Mouse (Mus musculus): ENCODE data around the gene Gid8. TPM values are rescaled to one million over a fixed set of nuclear protein-coding genes. Genes with fewer than 3 reads are reported as not detected.

Gid8 gene
- total and polyA plus RNA-seq, 3 experiments: 15.6 to 44.1 (median 32.1) TPM

DNA sequence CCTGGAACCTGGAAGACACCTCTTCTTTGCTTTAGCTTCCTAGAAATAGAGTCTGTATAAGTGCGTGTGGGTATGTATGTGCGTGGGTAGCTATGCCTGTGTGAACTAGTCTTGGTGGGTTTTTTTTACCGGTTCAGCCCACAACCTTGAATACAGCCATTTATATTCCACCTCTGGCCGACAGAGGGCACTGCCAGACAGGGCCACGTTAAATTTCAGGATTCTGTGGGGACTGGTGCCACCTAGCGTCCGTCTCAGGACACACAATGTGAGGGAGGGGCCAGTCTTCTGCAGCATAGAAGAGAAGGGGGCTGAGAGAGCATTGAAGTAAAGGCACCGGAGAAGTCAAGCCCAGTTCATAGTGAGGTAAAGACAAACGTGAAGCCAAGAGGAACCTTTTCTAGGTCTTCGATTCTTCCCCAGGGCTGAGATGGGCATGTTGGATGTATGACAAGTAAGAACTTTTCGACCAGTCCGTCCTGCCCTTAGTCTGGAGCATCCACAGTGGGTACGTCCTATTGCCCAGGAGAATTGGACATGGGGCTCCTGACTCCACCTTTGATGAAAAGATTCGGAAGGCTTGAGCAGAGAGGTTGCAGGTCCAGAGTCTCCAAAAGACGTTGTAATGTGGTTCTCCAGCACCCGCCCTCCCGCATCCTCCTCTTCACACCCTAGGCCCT lies 35.5 kb downstream of the Gid8 start:
- peaks cover 5 to 20% of the 10 kb centered on the region in 2 experiments for H3K36me3 ChIP-seq (replicated peaks in 1 of 2; ENCODE audit: control insufficient read depth in 1 of 2, insufficient read depth in 1 of 2, low read length in 1 of 2)
- H3K9ac ChIP-seq (ENCODE audit: insufficient read depth, low read depth): no peak overlapping the region
- no peaks in the 10 kb centered on the region for H3K79me2 ChIP-seq (replicated peaks; ENCODE audit: control insufficient read depth, extremely low read depth, insufficient read depth, poor library complexity, severe bottlenecking)
- H3K4me1 ChIP-seq (ENCODE audit: control insufficient read depth in 1 of 2, insufficient read depth in 2 of 2): peaks cover 0 to 2% of the 10 kb centered on the region in 2 experiments; a peak in 1 of 4 replicates
- H3K4me2 ChIP-seq (ENCODE audit: insufficient read depth, low read depth, poor library complexity, severe bottlenecking): no peak overlapping the region
- H3K4me3 ChIP-seq (replicated peaks in 1 of 3; ENCODE audit: low read depth in 2 of 3, low read length in 2 of 3, poor library complexity in 1 of 3): no peak overlapping the region
- peaks cover 35% of the 10 kb centered on the region for H3K27me3 ChIP-seq (replicated peaks)
- dilution Hi-C loops (cut with MboI; ENCODE audit: extremely low pct_ligation_motif_present, extremely low pct_unique_long_range_greater_than_20kb, low sequenced_read_pairs) (no loop called here), in situ Hi-C loops (cut with MboI; ENCODE audit: low pct_ligation_motif_present, low pct_unique_long_range_greater_than_20kb, low sequenced_read_pairs) (no loop called here)
- TF ChIP-seq POLR2AphosphoS2 (IDR thresholded peaks at IDR 0.05; ENCODE audit: low read depth, low read length) (no peak), NRF1 (IDR thresholded peaks at IDR 0.05; ENCODE audit: low read depth, low read length) (peak; percentile 53), NELFE (IDR thresholded peaks at IDR 0.05; ENCODE audit: low read depth, low read length) (peak; percentile 88; the same call in 1 of the 2 replicates), CTCF (conservative IDR thresholded peaks at IDR 0.05 in 1 of 2, IDR thresholded peaks at IDR 0.05 in 1 of 2; ENCODE audit: low read depth in 2 of 2, low read length in 2 of 2) (peak; percentile 92 to 100), MEF2A (IDR thresholded peaks at IDR 0.05; ENCODE audit: borderline replicate concordance, low read depth, low read length) (no peak), POLR2A (IDR thresholded peaks at IDR 0.05; ENCODE audit: low read depth, low read length) (no peak), MAZ (IDR thresholded peaks at IDR 0.05; ENCODE audit: low read depth, low read length) (peak; percentile 100), ELF1 (IDR thresholded peaks at IDR 0.05; ENCODE audit: low read depth, low read length) (0 out of 2 replicates have a peak, but pooled peaks have one; percentile 12), JUND (conservative IDR thresholded peaks at IDR 0.05; ENCODE audit: low read depth, low read length) (0 out of 2 replicates have a peak, but pooled peaks have one; percentile 17), ZNF384 (IDR thresholded peaks at IDR 0.05; ENCODE audit: low read depth, low read length) (peak; percentile 74), RAD21 (IDR thresholded peaks at IDR 0.05; ENCODE audit: low read depth, low read length) (peak; percentile 99), GABPA (IDR thresholded peaks at IDR 0.05; ENCODE audit: insufficient replicate concordance, low read depth, low read length) (no peak), MYC (IDR thresholded peaks at IDR 0.05; ENCODE audit: low read depth, low read length) (peak; percentile 65; the same call in 1 of the 2 replicates), SIN3A (IDR thresholded peaks at IDR 0.05; ENCODE audit: low read length) (peak; percentile 40; the same call in 1 of the 2 replicates), MAX (IDR thresholded peaks at IDR 0.05; ENCODE audit: low read length) (peak; percentile 12; the same call in 1 of the 2 replicates), ZC3H11A (IDR thresholded peaks at IDR 0.05; ENCODE audit: low read depth, low read length) (peak; percentile 80), SMC3 (IDR thresholded peaks at IDR 0.05; ENCODE audit: low read depth, low read length) (peak; percentile 98), CHD2 (IDR thresholded peaks at IDR 0.05; ENCODE audit: low read length) (no peak)
- no peak overlapping the region for H3K27ac ChIP-seq (ENCODE audit: insufficient read depth, low read depth)
- DNase-seq (ENCODE audit: extremely low read depth): peak; percentile 85
- H3K9me3 ChIP-seq (replicated peaks; ENCODE audit: low read length): no peaks in the 10 kb centered on the region

DNA sequence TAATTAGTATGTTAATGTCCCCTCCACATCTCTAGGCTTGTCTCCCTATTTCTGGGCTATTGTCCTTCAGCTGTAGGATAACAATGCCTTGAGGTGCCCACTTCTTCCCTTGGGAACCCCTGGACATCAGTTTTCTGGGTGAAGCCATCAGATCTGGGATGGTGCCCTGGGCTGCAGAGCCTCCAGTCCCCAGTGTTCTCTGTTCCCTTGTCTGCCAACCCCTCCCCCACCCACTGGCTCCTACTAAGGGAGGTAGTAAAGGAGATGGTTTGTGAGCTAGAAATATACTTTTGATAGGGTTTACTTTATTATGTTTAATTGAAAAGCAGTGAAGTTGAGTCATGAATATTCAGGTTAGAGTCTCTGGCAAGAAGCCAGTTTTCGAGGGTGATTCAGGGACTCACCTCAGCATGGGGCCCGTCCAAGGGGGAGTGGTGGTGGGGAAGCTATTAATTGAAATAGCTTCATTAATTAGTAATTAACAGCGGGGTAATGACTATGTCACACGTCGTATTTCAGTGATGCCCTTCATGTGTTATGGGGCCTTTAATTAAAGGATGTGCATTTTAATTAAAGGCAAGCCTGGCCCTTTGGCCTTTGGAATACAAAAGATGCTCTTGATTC lies 36.8 kb downstream of the Gid8 start:
- in situ Hi-C loops (cut with MboI; ENCODE audit: low pct_ligation_motif_present, low pct_unique_long_range_greater_than_20kb, low sequenced_read_pairs) (no loop called here), dilution Hi-C loops (cut with MboI; ENCODE audit: extremely low pct_ligation_motif_present, extremely low pct_unique_long_range_greater_than_20kb, low sequenced_read_pairs) (no loop called here)
- Histone ChIP-seq H3K4me2 (ENCODE audit: insufficient read depth, low read depth, poor library complexity, severe bottlenecking) (no peak overlapping the region), H3K4me3 (replicated peaks in 1 of 3; ENCODE audit: low read depth in 2 of 3, low read length in 2 of 3, poor library complexity in 1 of 3) (no peak overlapping the region), H3K9me3 (replicated peaks; ENCODE audit: low read length) (no peaks in the 10 kb centered on the region), H3K4me1 (ENCODE audit: control insufficient read depth in 1 of 2, insufficient read depth in 2 of 2) (peaks cover 0 to 2% of the 10 kb centered on the region in 2 experiments; a peak in 1 of 4 replicates), H3K27ac (ENCODE audit: insufficient read depth, low read depth) (no peak overlapping the region), H3K36me3 (replicated peaks in 1 of 2; ENCODE audit: control insufficient read depth in 1 of 2, insufficient read depth in 1 of 2, low read length in 1 of 2) (peaks cover 0 to 7% of the 10 kb centered on the region in 2 experiments), H3K79me2 (replicated peaks; ENCODE audit: control insufficient read depth, extremely low read depth, insufficient read depth, poor library complexity, severe bottlenecking) (no peaks in the 10 kb centered on the region), H3K9ac (ENCODE audit: insufficient read depth, low read depth) (no peak overlapping the region), H3K27me3 (replicated peaks) (peaks cover 35% of the 10 kb centered on the region)
- TF ChIP-seq RAD21 (IDR thresholded peaks at IDR 0.05; ENCODE audit: low read depth, low read length) (no peak), IRF4 (IDR thresholded peaks at IDR 0.05; ENCODE audit: low read depth, low read length) (no peak), MAFK (IDR thresholded peaks at IDR 0.05; ENCODE audit: insufficient replicate concordance, low read length) (no peak), E2F4 (IDR thresholded peaks at IDR 0.05; ENCODE audit: insufficient replicate concordance, low read depth, low read length) (no peak), ZKSCAN1 (IDR thresholded peaks at IDR 0.05; ENCODE audit: borderline replicate concordance, low read depth, low read length) (no peak), UBTF (IDR thresholded peaks at IDR 0.05; ENCODE audit: low read depth, low read length) (no peak), SMC3 (IDR thresholded peaks at IDR 0.05; ENCODE audit: low read depth, low read length) (no peak), POLR2AphosphoS2 (IDR thresholded peaks at IDR 0.05; ENCODE audit: low read depth, low read length) (no peak), USF1 (IDR thresholded peaks at IDR 0.05; ENCODE audit: low read depth, low read length) (no peak), MYC (IDR thresholded peaks at IDR 0.05; ENCODE audit: low read depth, low read length) (no peak), KAT2A (IDR thresholded peaks at IDR 0.05; ENCODE audit: insufficient replicate concordance, low read length) (no peak), JUN (IDR thresholded peaks at IDR 0.05; ENCODE audit: insufficient read depth, low read depth, low read length) (no peak), ZC3H11A (IDR thresholded peaks at IDR 0.05; ENCODE audit: low read depth, low read length) (no peak)
- no peak for DNase-seq (ENCODE audit: extremely low read depth)

Data from CH12.LX (cell line).